30 mouse cellular contexts compared by ENCODE assay signal in the genomic region with DNA sequence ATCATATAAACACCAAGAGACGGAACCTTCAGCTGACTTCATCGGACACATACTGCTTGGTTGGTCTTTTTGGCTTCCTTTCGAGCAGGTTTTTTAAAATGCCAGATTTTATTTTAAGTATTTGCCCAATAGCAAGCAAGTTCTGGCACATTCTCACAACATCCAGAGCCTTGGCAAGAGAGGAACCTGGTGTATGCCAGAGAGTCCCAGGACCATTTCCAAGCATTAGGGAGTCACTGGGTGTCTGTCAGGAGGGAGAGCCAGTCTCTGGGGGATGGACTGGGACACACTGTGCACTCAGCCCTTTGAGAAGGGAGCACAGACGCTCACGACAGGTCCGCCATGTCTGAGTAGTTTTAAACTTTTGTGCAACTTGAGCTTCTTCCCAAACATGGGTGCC. TPM values are rescaled to one million over a fixed set of nuclear protein-coding genes. Genes with fewer than 3 reads are reported as not detected.
DNase-seq lines count a peak whose midpoint lies in the region; ATAC-seq and TF ChIP-seq lines count a peak whose summit lies in the region.
"Had no signal": no experiment of that assay in that cellular context is flagged by ENCODE, and none has a peak within 500 bp of the region (broad histone marks: within the 10 kb centered on the region; RNA-seq: fewer than 3 reads in every experiment).

No protein-coding gene starts in this region.

- no peak overlapping the region for H3K9ac ChIP-seq in heart, embryonic 12.5 days
- H3K9ac ChIP-seq: hindbrain, embryonic 14.5 days; liver, embryonic 15.5 days; lung, embryonic 15.5 days; midbrain, embryonic 15.5 days; neural tube, embryonic 12.5 days had no signal

- H3K4me1 ChIP-seq in heart, embryonic 12.5 days (replicated peaks): peaks cover 9% of the 10 kb centered on the region
- H3K4me1 ChIP-seq: liver, embryonic 15.5 days; lung, embryonic 15.5 days had no signal

- no peak for DNase-seq in frontal cortex, postnatal 14 days (ENCODE audit: low spot score in 2 of 2)
- DNase-seq in heart, adult 9 months (ENCODE audit: low spot score in 2 of 2): peak; percentile 24 to 28
- peak; percentile 50 for DNase-seq in adipocyte (ENCODE audit: low spot score)
- peak; percentile 26 to 39 for DNase-seq in layer of hippocampus, adult 2 months (ENCODE audit: low spot score in 2 of 2)
- DNase-seq: adrenal gland, adult 2 months; cerebellum, adult 9-10 months; kidney, adult 2 months; kidney, postnatal 10 days; liver; retina, postnatal 1 day; right cerebral cortex, postnatal 4 days; thymus, postnatal 14 days had no signal

- TF ChIP-seq CTCF in layer of hippocampus, adult 2 months (conservative IDR thresholded peaks at IDR 0.05): no peak

- H3K36me3 ChIP-seq in heart, embryonic 12.5 days: no peaks in the 10 kb centered on the region
- H3K36me3 ChIP-seq: limb, embryonic 10.5 days; liver, embryonic 15.5 days; lung, embryonic 15.5 days; midbrain, embryonic 15.5 days; neural tube, embryonic 12.5 days had no signal

- no peak overlapping the region for H3K4me3 ChIP-seq in heart, embryonic 12.5 days
- no peak overlapping the region for H3K4me3 ChIP-seq in layer of hippocampus, adult 2 months
- H3K4me3 ChIP-seq: left cerebral cortex, adult 2 months; limb, embryonic 10.5 days; liver, embryonic 15.5 days; lung, embryonic 15.5 days; midbrain, embryonic 15.5 days; neural tube, embryonic 12.5 days had no signal

- WGBS in heart, embryonic 12.5 days: 88% methylated on average over 6 of the region's 6 CpGs

- H3K27me3 ChIP-seq in heart, embryonic 12.5 days (replicated peaks): no peaks in the 10 kb centered on the region
- H3K27me3 ChIP-seq: midbrain, embryonic 15.5 days; neural tube, embryonic 12.5 days had no signal

- H3K4me2 ChIP-seq in heart, embryonic 12.5 days: no peak overlapping the region
- H3K4me2 ChIP-seq: hindbrain, embryonic 14.5 days; liver, embryonic 15.5 days; lung, embryonic 15.5 days; midbrain, embryonic 15.5 days; neural tube, embryonic 12.5 days had no signal

- no peak overlapping the region for H3K27ac ChIP-seq in heart, embryonic 12.5 days (ENCODE audit: poor library complexity, severe bottlenecking)
- H3K27ac ChIP-seq in layer of hippocampus, adult 2 months: no peak overlapping the region
- H3K27ac ChIP-seq: hindbrain, embryonic 14.5 days; left cerebral cortex, adult 2 months; limb, embryonic 10.5 days; liver, embryonic 15.5 days; lung, embryonic 15.5 days; macrophage; midbrain, embryonic 15.5 days; neural tube, embryonic 12.5 days had no signal

- no peaks in the 10 kb centered on the region for H3K9me3 ChIP-seq in heart, embryonic 12.5 days (replicated peaks)
- H3K9me3 ChIP-seq: limb, embryonic 10.5 days; liver, embryonic 15.5 days; lung, embryonic 15.5 days; midbrain, embryonic 15.5 days; neural tube, embryonic 12.5 days had no signal

- ATAC-seq in frontal cortex, adult (ENCODE audit: low TSS enrichment): peak; percentile 47; the same call in 1 of the 2 replicates
- no peak for ATAC-seq in heart, embryonic 12.5 days (ENCODE audit: insufficient number of reproducible peaks, low FRiP score)
- no peak for ATAC-seq in erythroid progenitor cell, adult 5-6 weeks (replicated peaks; ENCODE audit: low FRiP score, poor library complexity, severe bottlenecking)
- ATAC-seq: forebrain, embryonic 16.5 days; inflammation-experienced regulatory T-cells, adult 6 months; midbrain, embryonic 15.5 days had no signal

RNA-seq across cellular contexts. Expression of a gene that starts 17.7 kb away (rescaled TPM):
- 78.4 and 87.1 TPM in 2 replicates for polyA plus RNA-seq in heart, embryonic 12.5 days (2016; fragmentation: Nextera tagmentation; extraction: Ambion mirVana)
- total RNA-seq in layer of hippocampus, adult 2 months (2021): not detected
- not detected in 2 replicates for total RNA-seq in erythroid progenitor cell, adult 5-6 weeks (2015; ENCODE audit: low replicate concordance)
- not detected in 2 replicates for total RNA-seq in erythroid progenitor cell, adult 5-6 weeks (2017; ENCODE audit: low replicate concordance)
- total RNA-seq: ES-E14; gastrocnemius, adult 18-20 months; layer of hippocampus, adult 18-20 months; left cerebral cortex, adult 2 months had no signal
- polyA plus RNA-seq: adrenal gland, adult 2 months; inflammation-experienced regulatory T-cells, adult 6 months; liver, embryonic 15.5 days; macrophage; midbrain, embryonic 15.5 days; neural tube, embryonic 12.5 days had no signal

RNA-seq across cellular contexts. Expression of a gene that starts 55.7 kb away (rescaled TPM):
- not detected in 2 replicates for polyA plus RNA-seq in heart, embryonic 12.5 days (2016; fragmentation: Nextera tagmentation; extraction: Ambion mirVana)
- not detected for total RNA-seq in layer of hippocampus, adult 2 months (2021)
- not detected in 2 replicates for total RNA-seq in erythroid progenitor cell, adult 5-6 weeks (2015; ENCODE audit: low replicate concordance)
- not detected in 2 replicates for total RNA-seq in erythroid progenitor cell, adult 5-6 weeks (2017; ENCODE audit: low replicate concordance)
- total RNA-seq: adrenal gland, adult 2 months; ES-E14; gastrocnemius, adult 18-20 months; layer of hippocampus, adult 18-20 months; left cerebral cortex, adult 2 months had no signal
- polyA plus RNA-seq: adrenal gland, adult 2 months; embryonic facial prominence, embryonic 14.5 days; inflammation-experienced regulatory T-cells, adult 6 months; limb, embryonic 10.5 days; liver, embryonic 15.5 days; lung, embryonic 15.5 days; macrophage; neural tube, embryonic 12.5 days; stomach, embryonic 14.5 days had no signal

Comparison
In these comparisons a context has a peak if more than half of its experiments do, and no peak if none do; other contexts are left out.
1. DNase-seq: peak in heart, adult 9 months (2 of 2), adipocyte (single experiment) and layer of hippocampus, adult 2 months (2 of 2); none in frontal cortex, postnatal 14 days (0 of 2).